Mouse (Mus musculus) MEL (cell line): ENCODE data around the gene Kpna3. TPM values are rescaled to one million over a fixed set of nuclear protein-coding genes. Genes with fewer than 3 reads are reported as not detected.

Experiments
- DNase-seq: peaks from one replicate; pipeline ENCODE4 v3.0.0; 2011; ENCODE audit warnings: low read depth, low spot score
- H3K27ac ChIP-seq: 2 replicates; pipeline ENCODE4 v1.5.1; 2012; ENCODE audit warnings: low read depth, mild to moderate bottlenecking, control low read depth, low read length, moderate library complexity; ENCODE audit not compliant: control insufficient read depth
- H3K27me3 ChIP-seq, 2 experiments: fragments of 150-350 bp in 1 of 2; sonication (generic) in 1 of 2; 2 replicates each; pipeline ENCODE4 v1.6.1; 2012; ENCODE audit warnings: low read length in 2 of 2, mild to moderate bottlenecking in 2 of 2, improper control_type of control experiment in 1 of 2, moderate library complexity in 1 of 2; ENCODE audit not compliant: insufficient read depth in 2 of 2, control insufficient read depth in 1 of 2
- H3K36me3 ChIP-seq, 2 experiments: 2 replicates each; pipeline ENCODE4 v1.6.1; 2012 to 2014; ENCODE audit warnings: low read length in 2 of 2, improper control_type of control experiment in 1 of 2, inconsistent platforms in 1 of 2, mild to moderate bottlenecking in 1 of 2; ENCODE audit not compliant: insufficient read depth in 2 of 2, control insufficient read depth in 1 of 2
- H3K4me1 ChIP-seq, 2 experiments: fragments of 150-350 bp in 1 of 2; sonication (generic) in 1 of 2; 2 replicates each; pipeline ENCODE4 v1.6.1; 2012; ENCODE audit warnings: low read length in 2 of 2, improper control_type of control experiment in 1 of 2, mild to moderate bottlenecking in 1 of 2; ENCODE audit not compliant: insufficient read depth in 2 of 2, control insufficient read depth in 1 of 2
- H3K4me3 ChIP-seq, 2 experiments: fragments of 150-350 bp in 1 of 2; sonication (generic) in 1 of 2; 2 replicates each; pipeline ENCODE4 v1.5.1; 2012; ENCODE audit warnings: low read depth in 2 of 2, low read length in 2 of 2, mild to moderate bottlenecking in 2 of 2, moderate library complexity in 2 of 2, control low read depth in 1 of 2, improper control_type of control experiment in 1 of 2; ENCODE audit not compliant: control insufficient read depth in 1 of 2, insufficient read depth in 1 of 2
- H3K79me2 ChIP-seq: 2 replicates; pipeline ENCODE4 v1.6.1; 2012; ENCODE audit warnings: mild to moderate bottlenecking, low read length, moderate library complexity; ENCODE audit not compliant: control insufficient read depth, poor library complexity, insufficient read depth
- H3K9ac ChIP-seq: 2 replicates; pipeline ENCODE4 v1.6.1; 2012; ENCODE audit warnings: low read depth, mild to moderate bottlenecking, control low read depth, low read length, moderate library complexity; ENCODE audit not compliant: control insufficient read depth, poor library complexity, severe bottlenecking
- H3K9me3 ChIP-seq: fragments of 150-350 bp; sonication (generic); replicated peaks from 2 replicates; pipeline ENCODE4 v1.6.1; 2012; ENCODE audit warnings: mild to moderate bottlenecking, low read length, improper control_type of control experiment, moderate library complexity; ENCODE audit not compliant: insufficient read depth
- BHLHE40 ChIP-seq: IDR thresholded peaks from 2 replicates; pipeline ENCODE4 v1.6.1; 2012; ENCODE audit warnings: low read depth, mild to moderate bottlenecking, inconsistent platforms, low read length, improper control_type of control experiment, borderline replicate concordance
- CHD1 ChIP-seq: IDR thresholded peaks from 2 replicates; pipeline ENCODE4 v1.6.1; 2012; ENCODE audit warnings: low read depth, mild to moderate bottlenecking, inconsistent platforms, low read length, improper control_type of control experiment
- CTCF ChIP-seq, 3 experiments: IDR thresholded peaks in 2 of 3; conservative IDR thresholded peaks in 1 of 3; 2 replicates each; pipeline ENCODE4 v1.5.1; 2011 to 2012; ENCODE audit warnings: low read length in 3 of 3, low read depth in 2 of 3, mild to moderate bottlenecking in 2 of 3, improper control_type of control experiment in 1 of 3, inconsistent platforms in 1 of 3, mixed read lengths in 1 of 3, moderate library complexity in 1 of 3; ENCODE audit not compliant: control insufficient read depth in 1 of 3, insufficient read depth in 1 of 3, poor library complexity in 1 of 3, severe bottlenecking in 1 of 3
- ELF1 ChIP-seq: IDR thresholded peaks from 2 replicates; pipeline ENCODE4 v1.6.1; 2014; ENCODE audit warnings: low read depth, mild to moderate bottlenecking, inconsistent platforms, low read length, improper control_type of control experiment, moderate library complexity
- EP300 ChIP-seq, 2 experiments: IDR thresholded peaks; 2 replicates each; pipeline ENCODE4 v1.6.1; 2011; ENCODE audit warnings: improper control_type of control experiment in 2 of 2, low read length in 2 of 2, low read depth in 1 of 2, mild to moderate bottlenecking in 1 of 2
- GATA1 ChIP-seq: IDR thresholded peaks from 2 replicates; pipeline ENCODE4 v1.6.1; 2011; ENCODE audit warnings: low read depth, low read length, improper control_type of control experiment
- HCFC1 ChIP-seq: IDR thresholded peaks from 2 replicates; pipeline ENCODE4 v1.6.1; 2012; ENCODE audit warnings: low read depth, mild to moderate bottlenecking, inconsistent platforms, low read length, improper control_type of control experiment, moderate library complexity
- JUND ChIP-seq: IDR thresholded peaks from 2 replicates; pipeline ENCODE4 v1.6.1; 2011; ENCODE audit warnings: low read depth, mild to moderate bottlenecking, improper control_type of control experiment, low read length
- MAFK ChIP-seq: IDR thresholded peaks from 2 replicates; pipeline ENCODE4 v1.6.1; 2011; ENCODE audit warnings: low read depth, mild to moderate bottlenecking, low read length, improper control_type of control experiment, borderline replicate concordance
- MAX ChIP-seq: IDR thresholded peaks from 2 replicates; pipeline ENCODE4 v1.6.1; 2011; ENCODE audit warnings: low read length, improper control_type of control experiment
- MAZ ChIP-seq: IDR thresholded peaks from 2 replicates; pipeline ENCODE4 v1.6.1; 2012; ENCODE audit warnings: low read depth, mild to moderate bottlenecking, inconsistent platforms, low read length, improper control_type of control experiment
- MEF2A ChIP-seq: IDR thresholded peaks from 2 replicates; pipeline ENCODE4 v1.6.1; 2014; ENCODE audit warnings: low read depth, mild to moderate bottlenecking, inconsistent platforms, low read length, improper control_type of control experiment; ENCODE audit not compliant: poor library complexity, insufficient replicate concordance, severe bottlenecking; ENCODE audit errors: extremely low read depth
- MXI1 ChIP-seq: IDR thresholded peaks from 2 replicates; pipeline ENCODE4 v1.6.1; 2011; ENCODE audit warnings: mild to moderate bottlenecking, low read depth, low read length, improper control_type of control experiment
- MYB ChIP-seq: IDR thresholded peaks from 2 replicates; pipeline ENCODE4 v1.6.1; 2011; ENCODE audit warnings: mild to moderate bottlenecking, low read depth, low read length, improper control_type of control experiment
- MYC ChIP-seq: IDR thresholded peaks from 2 replicates; pipeline ENCODE4 v1.6.1; 2011; ENCODE audit warnings: low read depth, mild to moderate bottlenecking, low read length, improper control_type of control experiment, moderate library complexity
- POLR2AphosphoS2 ChIP-seq: IDR thresholded peaks from 2 replicates; pipeline ENCODE4 v1.6.1; 2011; ENCODE audit warnings: low read length, improper control_type of control experiment
- POLR2AphosphoS5 ChIP-seq: IDR thresholded peaks from 2 replicates; pipeline ENCODE4 v1.6.1; 2012; ENCODE audit warnings: low read depth, borderline replicate concordance, mild to moderate bottlenecking, inconsistent platforms, low read length, moderate library complexity, mixed read lengths
- RAD21 ChIP-seq: IDR thresholded peaks from 2 replicates; pipeline ENCODE4 v1.6.1; 2011; ENCODE audit warnings: mild to moderate bottlenecking, low read depth, low read length, improper control_type of control experiment
- SMC3 ChIP-seq: IDR thresholded peaks from 2 replicates; pipeline ENCODE4 v1.6.1; 2011; ENCODE audit warnings: low read depth, low read length, improper control_type of control experiment
- TAL1 ChIP-seq: IDR thresholded peaks from 2 replicates; pipeline ENCODE4 v1.6.1; 2012; ENCODE audit warnings: mild to moderate bottlenecking, inconsistent platforms, low read length, moderate library complexity, mixed read lengths
- TBP ChIP-seq: IDR thresholded peaks from 2 replicates; pipeline ENCODE4 v1.8.0; 2011; ENCODE audit warnings: low read depth, low read length, improper control_type of control experiment
- TCF12 ChIP-seq: IDR thresholded peaks from 2 replicates; pipeline ENCODE4 v1.6.1; 2014; ENCODE audit warnings: low read depth, mild to moderate bottlenecking, inconsistent platforms, low read length, improper control_type of control experiment, moderate library complexity
- ZC3H11A ChIP-seq: IDR thresholded peaks from 2 replicates; pipeline ENCODE4 v1.6.1; 2012; ENCODE audit warnings: low read depth, mild to moderate bottlenecking, inconsistent platforms, low read length, improper control_type of control experiment
- polyA plus RNA-seq, 2 experiments: library from polyadenylated mRNA; stranded (reverse) in 1 of 2; unstranded in 1 of 2; fragments of >175 nt in 1 of 2; fragments of >200 nt in 1 of 2; gene quantifications; 2 replicates each; pipeline versions ENCODE4 v1.2.1 to v1.2.4; 2012; ENCODE audit warnings: low replicate concordance in 2 of 2, low read depth in 1 of 2; ENCODE audit not compliant: insufficient read length in 2 of 2, insufficient read depth in 1 of 2, missing spikeins in 1 of 2
- total RNA-seq: library from RNA; depleted of rRNA; stranded (reverse); fragments of 300-350 nt; gene quantifications from 2 replicates; pipeline ENCODE4 v1.2.3, GENCODE M21; 2012

Gene Kpna3
- total and polyA plus RNA-seq, 3 experiments: 22.7 to 309 (median 51.3) TPM

DNA sequence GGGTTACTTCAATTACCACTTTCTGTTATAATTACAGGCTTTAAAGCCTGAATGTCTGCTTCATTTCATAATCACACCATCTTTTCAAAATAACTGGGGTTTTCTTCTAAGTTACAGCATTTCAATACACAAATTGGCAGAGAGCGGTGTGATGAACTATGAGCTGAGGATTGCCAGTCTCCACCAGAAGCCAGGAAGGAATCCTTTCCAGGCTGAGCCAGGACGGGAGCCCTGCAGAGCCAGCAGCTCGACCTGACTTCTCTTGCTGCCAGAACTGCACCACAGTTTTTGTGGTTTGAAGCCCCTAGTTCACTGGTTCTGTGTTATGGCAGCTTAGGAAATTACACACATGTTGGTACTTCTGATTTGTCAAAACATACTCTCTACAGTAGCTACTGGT lies 75.0 kb downstream of the Kpna3 start:
- TF ChIP-seq ZC3H11A (no peak), TBP (no peak), SMC3 (no peak), MEF2A (no peak), MAZ (no peak), JUND (no peak), HCFC1 (no peak), MAFK (no peak), TCF12 (no peak), POLR2AphosphoS2 (no peak), MYB (no peak), GATA1 (no peak), MAX (no peak), CTCF (IDR thresholded peaks at IDR 0.05 in 2 of 3, conservative IDR thresholded peaks at IDR 0.05 in 1 of 3; ENCODE audit: control insufficient read depth in 1 of 3, insufficient read depth in 1 of 3, low read depth in 2 of 3, low read length in 3 of 3, poor library complexity in 1 of 3, severe bottlenecking in 1 of 3) (no peak)
- Histone ChIP-seq H3K27ac (no peak overlapping the region), H3K4me1 (peaks cover 2 to 9% of the 10 kb centered on the region in 2 experiments; a peak in 2 of 4 replicates), H3K4me3 (no peak overlapping the region), H3K9ac (no peak overlapping the region), H3K79me2 (no peaks in the 10 kb centered on the region; the same call in 1 of the 2 replicates), H3K27me3 (no peaks in the 10 kb centered on the region), H3K9me3 (no peaks in the 10 kb centered on the region), H3K36me3 (peaks cover 11% of the 10 kb centered on the region in 2 experiments)
- DNase-seq: no peak

DNA sequence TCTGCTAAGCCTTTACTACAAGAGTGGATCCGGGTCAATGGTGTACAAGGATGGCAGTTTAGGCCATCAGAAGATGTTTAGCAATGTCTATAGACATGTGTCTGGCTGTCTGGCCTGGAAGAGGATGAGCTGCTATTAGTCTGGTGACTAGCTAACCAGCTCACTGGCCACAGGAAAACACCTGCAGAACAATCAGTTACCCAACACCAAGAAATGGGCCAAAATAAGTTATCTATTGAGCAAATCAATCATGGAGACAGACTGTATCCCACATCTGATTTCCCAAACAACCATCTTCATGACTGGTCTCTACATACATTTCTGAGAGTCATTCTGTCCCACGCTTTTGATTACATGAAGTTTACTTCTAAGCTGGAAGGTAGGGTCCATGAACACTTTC lies 75.9 kb downstream of the Kpna3 start:
- H3K27ac ChIP-seq: no peak overlapping the region
- H3K4me3 ChIP-seq: no peak overlapping the region
- H3K4me1 ChIP-seq: peaks cover 2 to 10% of the 10 kb centered on the region in 2 experiments; a peak in 2 of 4 replicates
- no peak for DNase-seq
- peaks cover 4 to 13% of the 10 kb centered on the region in 2 experiments for H3K36me3 ChIP-seq
- no peak for TF ChIP-seq CTCF (IDR thresholded peaks at IDR 0.05 in 2 of 3, conservative IDR thresholded peaks at IDR 0.05 in 1 of 3; ENCODE audit: control insufficient read depth in 1 of 3, insufficient read depth in 1 of 3, low read depth in 2 of 3, low read length in 3 of 3, poor library complexity in 1 of 3, severe bottlenecking in 1 of 3)
- no peak for TF ChIP-seq ELF1
- no peak for TF ChIP-seq MAZ
- no peak for TF ChIP-seq TAL1
- no peak for TF ChIP-seq BHLHE40
- no peak for TF ChIP-seq RAD21
- no peak for TF ChIP-seq EP300 (IDR thresholded peaks at IDR 0.05; ENCODE audit: low read depth in 1 of 2, low read length in 2 of 2)
- TF ChIP-seq MYC: no peak
- TF ChIP-seq MAFK: no peak
- TF ChIP-seq SMC3: no peak
- no peak for TF ChIP-seq MXI1
- TF ChIP-seq CHD1: no peak
- TF ChIP-seq ZC3H11A: no peak
- TF ChIP-seq POLR2AphosphoS5: no peak
- no peaks in the 10 kb centered on the region; the same call in 1 of the 2 replicates for H3K79me2 ChIP-seq
- no peaks in the 10 kb centered on the region for H3K27me3 ChIP-seq
- no peaks in the 10 kb centered on the region for H3K9me3 ChIP-seq
- H3K9ac ChIP-seq: no peak overlapping the region
